Mouse (Mus musculus) liver, embryonic 13.5 days (tissue): ENCODE measurements around the gene Ascc2. TPM values are rescaled to one million over a fixed set of nuclear protein-coding genes. Genes with fewer than 3 reads are reported as not detected.
A peak's percentile ranks its signal among the peaks of the same experiment; 100 is the strongest.

ENCODE experiments used
- ATAC-seq: fragments of 200-750 bp; cut with Nextera tagmentation; 2 replicates; pipeline ENCODE4 v1.8.0; 2017; ENCODE audit warnings: low read depth, mild to moderate bottlenecking, moderate number of reproducible peaks, moderate library complexity
- DNase-seq: peaks from one replicate; pipeline ENCODE4 v3.0.0; 2022
- H3K27ac ChIP-seq: fragments of 300-500 bp; sonication (generic); 2 replicates; pipeline ENCODE4 v1.5.1; 2015; ENCODE audit warnings: moderate library complexity, mild to moderate bottlenecking, inconsistent platforms
- H3K27me3 ChIP-seq: fragments of 300-500 bp; sonication (generic); 2 replicates; pipeline ENCODE4 v1.6.1; 2015; ENCODE audit warnings: mild to moderate bottlenecking, inconsistent platforms
- H3K36me3 ChIP-seq: fragments of 300-500 bp; sonication (generic); 2 replicates; pipeline ENCODE4 v1.6.1; 2015; ENCODE audit warnings: mild to moderate bottlenecking, inconsistent platforms
- H3K4me1 ChIP-seq: fragments of 300-500 bp; sonication (generic); replicated peaks from 2 replicates; pipeline ENCODE4 v1.6.1; 2015; ENCODE audit warnings: inconsistent platforms
- H3K4me2 ChIP-seq: fragments of 300-500 bp; sonication (generic); 2 replicates; pipeline ENCODE4 v1.6.1; 2015; ENCODE audit warnings: inconsistent platforms, mild to moderate bottlenecking, moderate library complexity
- H3K4me3 ChIP-seq: fragments of 300-500 bp; sonication (generic); replicated peaks from 2 replicates; pipeline ENCODE4 v1.5.1; 2015; ENCODE audit warnings: mild to moderate bottlenecking, inconsistent platforms
- H3K9ac ChIP-seq: fragments of 300-500 bp; sonication (generic); 2 replicates; pipeline ENCODE4 v1.6.1; 2015; ENCODE audit warnings: mild to moderate bottlenecking, inconsistent platforms
- H3K9me3 ChIP-seq: fragments of 300-500 bp; sonication (generic); replicated peaks from 2 replicates; pipeline ENCODE4 v1.6.1; 2016; ENCODE audit warnings: inconsistent platforms
- WGBS: fragments of 180-500 bp; shearing (Covaris S2); methylation state at CpG from one replicate; pipeline ENCODE4 v1.1.7; 2015; ENCODE audit not compliant: insufficient replicate concordance; 5-methylcytosine and 5-hydroxymethylcytosine counted together
- polyA plus RNA-seq: library from polyadenylated mRNA; unstranded; fragments of >200 nt; fragmentation: Nextera tagmentation; extraction: Ambion mirVana; gene quantifications from 2 replicates; pipeline ENCODE4 v1.2.1, GENCODE M21; 2015

Ascc2 gene
- polyA plus RNA-seq, 1 experiment from 2014 or later, result 18.9 TPM

DNA sequence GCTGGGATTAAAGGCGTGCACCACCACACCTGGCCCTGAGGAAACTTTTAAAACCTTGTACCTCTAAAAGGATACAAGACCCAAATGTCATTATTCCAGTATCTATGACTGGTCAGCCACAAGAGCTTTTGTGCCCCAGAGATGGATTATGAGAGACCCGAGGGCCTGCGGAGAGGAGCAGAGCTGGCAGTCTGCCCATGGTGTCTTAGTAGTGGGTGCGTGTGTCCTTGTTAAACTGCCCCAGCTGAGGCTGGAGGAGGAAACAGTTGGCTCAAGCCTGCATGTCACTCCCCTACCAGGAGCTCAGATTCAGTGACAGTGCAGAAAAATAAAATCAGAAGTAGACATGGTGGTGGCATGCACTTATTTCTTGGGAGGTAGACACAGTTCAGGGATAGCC lies 47.5 kb downstream of the Ascc2 start:
- no peak overlapping the region for H3K4me3 ChIP-seq
- ATAC-seq (no peak), DNase-seq (no peak)

DNA sequence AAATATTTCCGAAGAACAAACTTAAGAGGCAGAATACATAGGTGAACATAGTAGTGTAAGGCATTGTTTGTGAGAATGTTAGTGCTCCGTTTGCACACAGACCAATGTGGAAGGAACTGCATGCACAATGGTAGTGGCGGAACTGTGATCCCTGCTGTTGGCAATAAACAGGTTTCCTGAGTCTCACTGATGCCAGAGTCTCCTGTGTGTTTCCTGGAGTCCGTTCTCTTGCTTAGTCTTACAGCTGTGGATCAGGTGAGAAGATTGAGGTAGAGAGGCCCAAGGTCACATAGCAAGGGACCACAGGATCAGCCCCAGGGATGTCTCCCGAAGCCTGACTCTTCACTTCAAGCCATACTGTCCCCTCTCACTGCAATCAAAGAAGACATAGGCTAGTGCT lies 48.0 kb downstream of the Ascc2 start:
- Histone ChIP-seq H3K36me3 (peaks cover 34% of the 10 kb centered on the region), H3K4me2 (no peak overlapping the region), H3K9ac (no peak overlapping the region), H3K4me3 (no peak overlapping the region), H3K27ac (no peak overlapping the region), H3K27me3 (no peaks in the 10 kb centered on the region), H3K4me1 (peaks cover 7% of the 10 kb centered on the region; the same call in 1 of the 2 replicates), H3K9me3 (no peaks in the 10 kb centered on the region)
- 72% methylated on average over 5 of the region's 5 CpGs for WGBS
- ATAC-seq (no peak), DNase-seq (no peak)

More for the DNA sequence above, 47.5 kb downstream of the Ascc2 start:
- Histone ChIP-seq H3K9ac (no peak overlapping the region), H3K36me3 (peaks cover 39% of the 10 kb centered on the region), H3K9me3 (no peaks in the 10 kb centered on the region), H3K27ac (no peak overlapping the region), H3K4me1 (peaks cover 7% of the 10 kb centered on the region; the same call in 1 of the 2 replicates), H3K27me3 (no peaks in the 10 kb centered on the region), H3K4me2 (no peak overlapping the region)
- 76% methylated on average over 4 of the region's 4 CpGs for WGBS

- ATAC-seq, result no peak
- Histone ChIP-seq H3K4me1 (peaks cover 7% of the 10 kb centered on the region; the same call in 1 of the 2 replicates), H3K27ac (no peak overlapping the region), H3K9ac (no peak overlapping the region), H3K36me3 (peaks cover 19% of the 10 kb centered on the region), H3K27me3 (0 out of 2 replicates have a peak, but pooled peaks cover 3% of the 10 kb centered on the region), H3K4me3 (no peak overlapping the region), H3K9me3 (no peaks in the 10 kb centered on the region), H3K4me2 (no peak overlapping the region)
- DNase-seq, result no peak
- WGBS, result 58% methylated on average over 3 of the region's 3 CpGs
These were observed 49.5 kb downstream of the Ascc2 start for GRCm38 (mm10) chr11:4687027-4687426.

DNA sequence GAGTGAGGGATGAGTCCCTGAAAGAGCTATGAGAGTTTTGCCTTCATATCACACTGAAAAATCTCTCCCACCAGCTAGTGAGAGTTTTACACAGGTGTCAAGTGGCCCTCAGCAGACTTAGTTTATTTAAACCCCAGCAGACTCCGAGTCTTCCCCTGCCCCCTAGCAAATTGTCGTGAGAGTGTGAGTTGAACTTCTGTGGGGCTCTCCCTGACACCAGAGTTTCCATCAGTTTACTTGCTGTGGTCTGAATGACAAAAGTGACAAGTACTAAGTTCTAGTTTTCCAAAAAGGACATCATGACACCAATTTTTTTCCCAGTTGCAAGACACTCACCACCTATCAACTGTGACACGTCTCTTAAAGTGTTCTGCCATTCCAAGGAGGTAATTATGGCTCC lies 50.3 kb downstream of the Ascc2 start:
- H3K4me3 ChIP-seq, result no peak overlapping the region
- H3K27ac ChIP-seq, result no peak overlapping the region
- no peak overlapping the region for H3K4me2 ChIP-seq
- no peaks in the 10 kb centered on the region for H3K9me3 ChIP-seq
- no peak for ATAC-seq
- H3K9ac ChIP-seq, result no peak overlapping the region
- H3K4me1 ChIP-seq, result peaks cover 7% of the 10 kb centered on the region; the same call in 1 of the 2 replicates
- no peak for DNase-seq
- H3K27me3 ChIP-seq, result 0 out of 2 replicates have a peak, but pooled peaks cover 3% of the 10 kb centered on the region
- H3K36me3 ChIP-seq, result peaks cover 12% of the 10 kb centered on the region
- WGBS, result 50% methylated on average over 3 of the region's 3 CpGs

DNA sequence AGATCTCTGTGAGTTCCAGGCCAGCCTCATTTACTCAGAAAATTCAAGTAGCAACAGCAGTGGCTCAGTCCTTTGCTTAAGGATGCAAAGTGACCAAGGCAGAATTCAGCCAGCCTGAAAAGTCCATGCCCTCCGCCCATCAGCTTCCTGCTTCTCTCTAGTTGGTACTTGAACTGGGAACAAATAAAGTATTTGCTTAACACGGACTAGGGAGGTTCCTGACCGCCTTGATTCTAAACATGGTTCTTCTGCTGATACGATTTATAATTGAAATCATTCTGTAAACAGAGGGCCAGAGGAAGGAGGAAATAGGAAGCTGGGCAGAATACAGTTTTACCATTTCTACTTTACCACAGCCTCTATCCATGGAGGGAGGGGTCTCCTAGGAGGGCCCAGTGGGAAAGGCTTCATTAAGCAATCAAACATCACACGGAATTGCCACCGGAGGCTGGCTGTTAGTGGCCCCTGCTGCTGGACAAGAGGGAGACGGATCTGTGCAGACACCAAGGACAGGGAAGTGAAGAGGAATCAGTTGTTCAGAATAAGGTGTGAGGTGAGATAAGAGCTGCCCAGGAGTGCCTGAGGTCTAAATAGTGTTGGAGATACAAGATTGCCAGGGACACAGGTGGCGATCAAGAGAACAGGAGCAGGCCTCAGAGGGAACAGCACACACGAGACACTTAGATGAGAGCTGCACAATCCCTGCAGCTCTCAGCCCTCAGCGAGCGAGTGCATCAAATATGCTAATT lies 51.3 kb downstream of the Ascc2 start:
- Histone ChIP-seq H3K9me3 (no peaks in the 10 kb centered on the region), H3K4me2 (no peak overlapping the region), H3K4me3 (no peak overlapping the region), H3K4me1 (peaks cover 3% of the 10 kb centered on the region; the same call in 1 of the 2 replicates), H3K27ac (no peak overlapping the region), H3K9ac (no peak overlapping the region), H3K36me3 (peaks cover 5% of the 10 kb centered on the region; the same call in 1 of the 2 replicates), H3K27me3 (0 out of 2 replicates have a peak, but pooled peaks cover 3% of the 10 kb centered on the region)
- DNase-seq (no peak), ATAC-seq (no peak)
- WGBS, result 43% methylated on average over 11 of the region's 11 CpGs

DNA sequence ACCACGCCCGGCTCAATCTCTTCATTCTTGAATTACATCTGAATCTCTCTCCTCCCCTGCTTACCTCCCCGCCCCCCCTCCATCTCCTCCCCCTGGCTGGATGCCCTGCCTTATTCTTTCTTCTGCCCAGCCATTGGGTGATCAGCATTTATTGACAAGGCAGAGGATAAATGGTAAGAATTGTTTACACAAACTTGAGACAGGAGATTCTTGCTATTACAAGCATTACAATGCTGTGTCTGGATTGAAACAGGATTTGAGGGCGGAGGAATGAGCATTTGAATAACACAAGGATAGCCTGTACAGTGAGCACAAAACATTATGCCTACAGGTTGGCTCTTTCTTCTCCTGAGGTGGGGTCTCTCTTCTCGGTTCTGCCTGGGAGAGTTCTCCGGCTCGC lies 52.8 kb downstream of the Ascc2 start:
- no peak for DNase-seq
- H3K27ac ChIP-seq, result no peak overlapping the region
- H3K36me3 ChIP-seq, result no peaks in the 10 kb centered on the region
- no peak overlapping the region for H3K9ac ChIP-seq
- H3K4me3 ChIP-seq, result no peak overlapping the region
- H3K4me1 ChIP-seq, result no peaks in the 10 kb centered on the region
- 0 out of 2 replicates have a peak, but pooled peaks cover 3% of the 10 kb centered on the region for H3K27me3 ChIP-seq
- no peak for ATAC-seq
- no peak overlapping the region for H3K4me2 ChIP-seq
- 0 out of 2 replicates have a peak, but pooled peaks cover 4% of the 10 kb centered on the region for H3K9me3 ChIP-seq
- WGBS, result 87% methylated on average over 7 of the region's 7 CpGs

- WGBS, result 61% methylated on average over 10 of the region's 10 CpGs
- Histone ChIP-seq H3K27ac (no peak overlapping the region), H3K9ac (no peak overlapping the region), H3K4me2 (no peak overlapping the region), H3K4me1 (no peaks in the 10 kb centered on the region), H3K9me3 (0 out of 2 replicates have a peak, but pooled peaks cover 4% of the 10 kb centered on the region), H3K4me3 (no peak overlapping the region), H3K27me3 (0 out of 2 replicates have a peak, but pooled peaks cover 3% of the 10 kb centered on the region), H3K36me3 (no peaks in the 10 kb centered on the region)
- ATAC-seq (no peak), DNase-seq (no peak)
These were observed 53.7 kb downstream of the Ascc2 start for GRCm38 (mm10) chr11:4691213-4691612.

GRCm38 (mm10) chr11:4692162-4692561 lies 54.6 kb downstream of the Ascc2 start:
- H3K4me2 ChIP-seq, result no peak overlapping the region

DNA sequence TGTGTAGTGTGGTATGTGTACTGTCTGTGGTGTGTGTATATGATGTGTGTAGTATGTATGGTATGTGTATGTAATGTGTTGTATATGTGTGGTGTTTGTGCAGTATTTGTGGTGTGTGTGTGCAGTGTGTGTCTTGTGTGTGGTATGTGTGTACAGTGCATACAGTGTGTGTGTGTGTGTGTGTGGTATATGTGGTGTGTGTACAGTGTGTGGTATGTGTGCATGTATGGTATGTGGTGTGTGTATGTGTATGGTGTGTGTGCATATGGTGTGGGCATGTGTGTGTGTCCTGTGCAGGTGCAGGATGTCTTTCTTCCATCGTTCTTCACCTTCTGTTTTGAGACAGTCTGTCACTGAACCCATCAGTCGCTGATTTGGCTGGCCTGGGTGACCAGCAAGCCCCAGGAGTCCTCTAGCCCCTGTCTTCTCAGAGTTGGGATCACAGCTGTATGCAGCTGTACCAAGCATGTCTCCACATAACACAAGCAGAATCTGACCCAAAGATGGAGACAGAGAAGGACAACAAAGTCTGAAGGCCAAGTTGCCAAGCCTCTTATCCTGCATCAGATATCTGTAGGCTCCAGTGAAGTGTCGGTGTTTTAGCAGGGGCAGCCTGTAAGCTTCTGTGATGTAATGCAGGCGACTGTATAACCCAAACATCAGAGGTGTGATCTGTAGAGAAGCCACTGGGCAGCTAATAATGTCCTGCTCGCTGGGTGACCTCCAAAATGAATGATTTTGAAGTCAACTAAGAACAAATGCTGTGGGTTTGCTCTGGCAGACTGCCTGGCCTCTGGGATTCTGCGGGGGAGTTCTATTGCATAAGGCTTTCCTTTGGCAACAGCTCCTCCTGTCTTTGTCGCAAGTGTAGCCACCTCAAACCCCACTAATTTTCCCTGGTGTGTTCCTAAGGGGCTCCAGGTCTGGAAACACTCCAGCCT lies 59.8 kb downstream of the Ascc2 start:
- DNase-seq (no peak), ATAC-seq (peak; percentile 19; the same call in 1 of the 2 replicates)
- H3K4me1 ChIP-seq, result peaks cover 8% of the 10 kb centered on the region
- WGBS, result 37% methylated on average over 7 of the region's 7 CpGs
- peaks cover 19% of the 10 kb centered on the region for H3K36me3 ChIP-seq
- H3K4me2 ChIP-seq, result no peak overlapping the region
- H3K4me3 ChIP-seq, result no peak overlapping the region
- no peaks in the 10 kb centered on the region for H3K27me3 ChIP-seq
- 0 out of 2 replicates have a peak, but pooled peaks cover 4% of the 10 kb centered on the region for H3K9me3 ChIP-seq
- H3K27ac ChIP-seq, result no peak overlapping the region
- H3K9ac ChIP-seq, result no peak overlapping the region

More at GRCm38 (mm10) chr11:4692162-4692561, 54.6 kb downstream of the Ascc2 start:
- Histone ChIP-seq H3K9ac (no peak overlapping the region), H3K4me1 (no peaks in the 10 kb centered on the region), H3K36me3 (no peaks in the 10 kb centered on the region), H3K27me3 (0 out of 2 replicates have a peak, but pooled peaks cover 3% of the 10 kb centered on the region), H3K4me3 (no peak overlapping the region), H3K27ac (no peak overlapping the region), H3K9me3 (0 out of 2 replicates have a peak, but pooled peaks cover 4% of the 10 kb centered on the region)
- 86% methylated on average over 11 of the region's 11 CpGs for WGBS
- ATAC-seq (no peak), DNase-seq (no peak)

DNA sequence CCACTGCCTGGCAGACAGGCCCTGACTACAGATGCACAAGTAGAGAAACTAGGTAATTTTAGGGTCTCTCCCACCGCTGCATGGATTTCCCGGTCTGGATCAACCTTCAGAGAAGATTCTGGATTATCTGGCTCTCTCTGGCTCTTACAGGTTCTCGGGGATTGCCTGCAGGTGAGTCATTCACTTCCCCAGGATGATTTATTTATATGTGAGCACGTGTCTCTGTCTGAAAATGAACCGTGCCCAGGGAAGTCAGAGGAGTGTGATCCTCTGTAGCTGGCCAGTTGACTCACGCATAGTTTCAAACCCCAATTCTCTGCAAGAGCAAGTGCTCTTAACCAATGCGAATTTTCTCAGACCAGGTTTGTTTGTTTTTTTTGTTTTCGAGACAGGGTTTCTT lies 63.2 kb downstream of the Ascc2 start:
- WGBS, result 79% methylated on average over 8 of the region's 8 CpGs
- Histone ChIP-seq H3K4me3 (no peak overlapping the region), H3K9me3 (no peaks in the 10 kb centered on the region), H3K27me3 (no peaks in the 10 kb centered on the region), H3K27ac (no peak overlapping the region), H3K4me1 (peaks cover 30% of the 10 kb centered on the region), H3K9ac (no peak overlapping the region), H3K4me2 (no peak overlapping the region), H3K36me3 (peaks cover 22% of the 10 kb centered on the region)
- no peak for DNase-seq
- ATAC-seq, result no peak

GRCm38 (mm10) chr11:4703688-4704071 lies 66.1 kb downstream of the Ascc2 start:
- H3K27me3 ChIP-seq, result no peaks in the 10 kb centered on the region
- peaks cover 22% of the 10 kb centered on the region for H3K36me3 ChIP-seq
- peak overlapping the region; percentile 90 for H3K9ac ChIP-seq
- peaks cover 36% of the 10 kb centered on the region for H3K4me1 ChIP-seq
- peak overlapping the region; percentile 90 for H3K4me2 ChIP-seq
- H3K9me3 ChIP-seq, result no peaks in the 10 kb centered on the region
- WGBS, result 4% methylated on average over 12 of the region's 12 CpGs
- peak overlapping the region; percentile 82 for H3K4me3 ChIP-seq
- H3K27ac ChIP-seq, result peak overlapping the region; percentile 74
- no peak for DNase-seq
- ATAC-seq, result peak; percentile 1; the same call in 1 of the 2 replicates
